Mouse (Mus musculus): ENCODE results near the gene Sae1.

GRCm38 (mm10) chr7:16272681-16273080 lies 114.9 kb downstream of the Sae1 start:
- TF ChIP-seq CTCF (IDR thresholded peaks at IDR 0.05; ENCODE audit: low read depth) (0 out of 2 replicates have a peak, but pooled peaks have one; percentile 10), EP300 (IDR thresholded peaks at IDR 0.05; ENCODE audit: low read depth) (no peak)
